Mouse (Mus musculus): ENCODE measurements around the gene Gm43518. TPM values are rescaled to one million over a fixed set of nuclear protein-coding genes. Genes with fewer than 3 reads are reported as not detected.

The Gm43518 gene
- polyA plus RNA-seq, 1 experiment, result not detected

DNA sequence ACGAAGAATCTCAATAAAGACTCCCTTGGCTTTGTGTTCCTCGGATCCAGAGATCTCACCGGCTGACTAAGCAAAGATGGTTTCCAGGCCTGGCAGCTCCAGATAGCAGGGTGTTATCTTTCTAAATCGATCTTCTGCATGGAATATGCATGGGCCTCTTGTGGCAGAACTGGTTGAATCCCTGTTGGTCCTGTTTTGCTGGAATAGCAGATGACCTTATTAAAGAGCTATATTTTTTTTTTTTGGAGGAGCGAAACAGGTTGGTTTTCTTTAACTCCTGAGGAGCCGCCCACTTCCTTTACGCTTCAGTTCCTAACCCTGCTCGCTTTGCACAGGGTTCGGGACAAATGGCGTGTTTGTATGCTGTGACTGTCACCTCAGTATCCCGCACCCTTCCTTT is 30.8 kb upstream of the Gm43518 start:
- TF ChIP-seq POLR2A (IDR thresholded peaks at IDR 0.05; ENCODE audit: borderline replicate concordance, low read depth, low read length) (no peak), CTCF (IDR thresholded peaks at IDR 0.05; ENCODE audit: low read depth, low read length) (no peak)
- H3K4me1 ChIP-seq (ENCODE audit: control insufficient read depth, insufficient read depth, low read length), result peaks cover 52% of the 10 kb centered on the region
- H3K27ac ChIP-seq (ENCODE audit: insufficient read depth, low read depth, low read length), result peak overlapping the region; percentile 89; the same call in 1 of the 2 replicates
- no peak overlapping the region for H3K4me3 ChIP-seq (ENCODE audit: insufficient read depth, low read length)

DNA sequence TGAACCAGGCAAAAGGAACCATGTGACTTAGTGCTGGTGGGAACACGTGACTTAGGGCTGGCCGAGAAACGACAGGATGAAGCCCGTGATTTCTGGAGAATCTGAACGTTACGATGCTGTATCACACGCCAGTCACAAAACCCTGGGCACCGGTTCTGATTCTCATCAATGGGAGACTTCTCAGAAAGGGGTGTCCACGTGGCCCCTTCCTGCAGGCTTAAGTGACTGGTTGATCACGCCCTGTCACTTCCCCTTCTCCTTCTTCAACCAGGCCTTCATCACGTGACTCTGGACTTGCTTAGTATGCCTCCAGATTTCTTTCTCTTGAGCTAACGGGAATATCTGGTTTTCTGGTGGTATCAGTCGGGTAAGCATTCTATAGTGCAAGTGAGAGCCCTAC is 29.9 kb upstream of the Gm43518 start:
- H3K4me1 ChIP-seq (ENCODE audit: control insufficient read depth, insufficient read depth, low read length), result peaks cover 48% of the 10 kb centered on the region
- no peak for TF ChIP-seq POLR2A (IDR thresholded peaks at IDR 0.05; ENCODE audit: borderline replicate concordance, low read depth, low read length)
- no peak overlapping the region for H3K4me3 ChIP-seq (ENCODE audit: insufficient read depth, low read length)
- H3K27ac ChIP-seq (ENCODE audit: insufficient read depth, low read depth, low read length), result peak overlapping the region; percentile 89

DNA sequence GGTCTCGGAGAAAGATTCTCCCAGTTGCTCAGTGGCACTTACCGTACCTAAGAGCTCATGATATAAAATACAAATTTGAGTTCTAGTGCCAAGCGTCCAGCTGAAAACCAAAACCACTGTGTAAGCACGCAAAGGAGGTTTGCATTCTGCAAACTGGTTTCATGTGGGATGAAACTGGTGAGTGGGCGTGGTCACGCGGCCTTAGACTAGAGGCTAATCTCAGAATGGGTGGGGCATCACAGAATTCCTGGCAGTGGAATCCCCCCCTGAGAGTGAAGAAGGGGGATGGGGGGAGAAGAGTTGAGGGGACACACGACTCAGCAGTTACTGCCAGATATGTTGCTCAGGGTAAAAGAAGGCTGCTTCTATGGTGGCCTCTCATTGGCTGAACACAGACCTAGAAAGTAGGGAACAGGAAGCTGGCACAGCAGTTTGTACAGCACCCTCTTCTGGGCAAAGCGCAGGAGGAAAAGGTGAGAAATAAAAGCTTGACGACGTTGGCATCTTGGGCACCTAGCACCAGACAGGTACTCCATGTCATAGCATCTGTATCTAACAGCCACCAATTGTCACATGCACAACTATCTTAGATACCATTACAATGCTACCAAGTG is 23.1 kb upstream of the Gm43518 start:
- Histone ChIP-seq H3K4me3 (ENCODE audit: insufficient read depth, low read length) (no peak overlapping the region), H3K4me1 (ENCODE audit: control insufficient read depth, insufficient read depth, low read length) (peaks cover 29% of the 10 kb centered on the region), H3K27ac (ENCODE audit: insufficient read depth, low read depth, low read length) (no peak overlapping the region)
- TF ChIP-seq CTCF (IDR thresholded peaks at IDR 0.05; ENCODE audit: low read depth, low read length) (no peak), POLR2A (IDR thresholded peaks at IDR 0.05; ENCODE audit: borderline replicate concordance, low read depth, low read length) (no peak)

DNA sequence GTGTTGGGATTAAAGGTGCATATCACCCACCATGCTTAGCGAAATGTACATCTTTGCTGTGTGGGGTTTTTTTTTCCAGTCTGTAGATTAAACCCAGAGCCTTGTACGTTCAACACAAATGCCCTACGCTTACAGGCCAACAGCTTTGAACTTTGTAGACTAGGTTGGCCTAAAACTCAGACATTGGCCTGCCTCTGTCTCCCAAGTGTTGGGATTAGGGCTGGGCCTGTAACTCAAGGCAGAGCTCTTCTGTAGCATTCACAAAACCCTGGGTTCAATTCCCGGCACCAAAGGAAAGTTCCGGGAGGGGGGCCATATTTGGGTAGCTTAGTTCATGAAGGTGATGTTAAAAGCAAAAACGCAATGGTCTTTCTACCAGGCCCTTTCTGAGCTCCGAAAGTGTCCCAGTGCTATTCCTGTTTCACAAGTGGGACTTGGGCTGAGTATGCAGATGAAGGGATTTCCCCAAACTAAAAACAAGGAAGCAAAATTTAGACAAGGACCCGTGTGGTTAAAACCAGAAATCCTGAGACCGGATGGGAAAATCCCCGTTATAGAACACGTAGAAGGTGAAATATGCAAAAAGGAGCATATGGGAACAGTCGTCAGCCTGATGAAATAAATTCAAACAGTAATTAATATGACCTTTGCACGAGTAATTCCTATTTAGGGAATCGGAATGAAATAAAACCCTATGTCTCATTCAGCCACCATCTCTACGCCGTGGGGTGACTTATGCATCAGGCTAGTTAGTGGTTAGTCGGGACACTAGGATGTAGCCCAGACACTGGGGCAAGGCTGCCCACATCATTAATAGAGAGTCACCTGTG is 20.9 kb upstream of the Gm43518 start:
- no peak for TF ChIP-seq POLR2A (IDR thresholded peaks at IDR 0.05; ENCODE audit: borderline replicate concordance, low read depth, low read length)
- TF ChIP-seq CTCF (IDR thresholded peaks at IDR 0.05; ENCODE audit: low read depth, low read length), result no peak
- H3K27ac ChIP-seq (ENCODE audit: insufficient read depth, low read depth, low read length), result peak overlapping the region; percentile 78
- H3K4me1 ChIP-seq (ENCODE audit: control insufficient read depth, insufficient read depth, low read length), result peaks cover 38% of the 10 kb centered on the region
- peak overlapping the region; percentile 63 for H3K4me3 ChIP-seq (ENCODE audit: insufficient read depth, low read length)

DNA sequence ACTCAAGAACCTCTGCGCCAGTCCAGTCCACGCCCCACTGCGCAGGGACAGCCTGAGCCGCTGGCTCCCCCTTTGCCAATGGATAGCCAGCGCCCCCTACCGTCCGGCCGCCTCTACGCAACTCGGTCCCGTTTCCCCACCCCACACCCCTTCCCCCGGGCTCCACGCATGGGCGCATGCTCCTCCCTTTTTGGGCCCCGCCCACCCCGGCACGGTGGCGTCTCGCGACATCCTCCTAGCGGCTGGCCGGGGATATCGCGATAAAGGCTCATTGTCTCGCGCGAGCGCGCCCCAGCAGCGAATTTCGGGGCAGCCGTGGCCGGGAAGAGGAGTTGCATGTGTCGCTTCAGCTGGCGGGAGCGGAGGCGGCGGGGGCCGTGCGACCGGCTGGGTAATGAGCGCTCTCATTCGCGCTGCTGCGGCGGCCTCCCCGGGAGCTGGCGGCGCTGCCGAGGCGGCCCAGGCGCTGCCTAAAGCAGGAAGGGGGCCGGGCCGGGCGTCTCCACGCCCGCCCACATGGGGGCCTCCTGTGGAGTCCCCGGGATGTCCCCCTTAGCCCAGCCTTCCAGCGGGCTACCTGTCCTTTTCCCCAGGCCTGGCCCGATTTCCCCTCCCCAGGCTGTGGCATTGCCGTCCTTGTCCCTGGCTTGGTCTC is 20.1 kb upstream of the Gm43518 start, which contains the start of gene Denr:
Denr (plus strand) TSS at position 200 of the 655 bp plus-strand sequence.
- Histone ChIP-seq H3K27ac (ENCODE audit: insufficient read depth, low read depth, low read length) (peak within 1 kb of the TSS; percentile 78), H3K4me1 (ENCODE audit: control insufficient read depth, insufficient read depth, low read length) (peaks cover 37% of the 10 kb centered on the region), H3K4me3 (ENCODE audit: insufficient read depth, low read length) (peak within 1 kb of the TSS; percentile 96)
- peak; percentile 76 for TF ChIP-seq CTCF (IDR thresholded peaks at IDR 0.05; ENCODE audit: low read depth, low read length)
- TF ChIP-seq POLR2A (IDR thresholded peaks at IDR 0.05; ENCODE audit: borderline replicate concordance, low read depth, low read length), result no peak

DNA sequence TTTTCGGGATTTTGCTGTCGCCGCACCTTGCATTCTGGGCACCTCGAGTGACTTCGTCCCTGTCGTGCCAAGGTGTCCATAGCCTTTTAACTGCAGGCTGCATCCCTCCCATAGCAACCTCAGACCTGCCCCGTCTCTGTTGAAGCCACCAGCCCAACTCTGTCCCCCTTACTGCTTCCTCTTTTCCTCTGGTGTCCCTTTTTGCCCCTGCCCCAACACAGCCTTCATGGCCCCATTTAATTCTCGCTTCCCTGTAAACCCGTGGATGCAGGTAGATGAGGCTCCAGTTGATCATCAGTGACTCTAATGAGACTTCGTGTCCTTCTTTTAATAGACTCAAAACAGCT is 19.6 kb upstream of the Gm43518 start:
- H3K4me1 ChIP-seq (ENCODE audit: control insufficient read depth, insufficient read depth, low read length), result peaks cover 42% of the 10 kb centered on the region
- TF ChIP-seq CTCF (IDR thresholded peaks at IDR 0.05; ENCODE audit: low read depth, low read length), result no peak
- no peak for TF ChIP-seq POLR2A (IDR thresholded peaks at IDR 0.05; ENCODE audit: borderline replicate concordance, low read depth, low read length)
- H3K27ac ChIP-seq (ENCODE audit: insufficient read depth, low read depth, low read length), result peak overlapping the region; percentile 72
- H3K4me3 ChIP-seq (ENCODE audit: insufficient read depth, low read length), result peak overlapping the region; percentile 96

DNA sequence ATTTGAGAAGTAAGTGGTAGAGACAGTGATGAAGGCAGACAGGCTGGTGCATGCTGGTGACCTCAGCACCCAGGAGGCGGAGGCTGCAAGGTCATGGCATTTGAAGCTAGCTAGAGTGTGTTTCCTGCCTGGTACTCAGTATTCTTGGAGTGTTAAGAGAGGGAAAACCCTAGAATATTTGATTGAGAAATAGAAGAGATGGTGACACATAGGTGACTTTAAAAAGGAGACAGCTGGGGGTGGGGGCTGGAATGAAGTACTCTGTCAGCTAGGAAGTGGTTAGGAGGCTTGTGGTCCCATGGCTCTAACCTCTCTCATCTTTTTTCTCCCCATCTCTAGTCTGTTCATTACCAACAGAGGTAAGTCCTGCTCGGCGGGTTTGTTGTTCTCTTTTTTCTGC is 12.4 kb upstream of the Gm43518 start:
- Histone ChIP-seq H3K4me1 (ENCODE audit: control insufficient read depth, insufficient read depth, low read length) (peaks cover 38% of the 10 kb centered on the region), H3K4me3 (ENCODE audit: insufficient read depth, low read length) (no peak overlapping the region), H3K27ac (ENCODE audit: insufficient read depth, low read depth, low read length) (no peak overlapping the region; the same call in 1 of the 2 replicates)
- TF ChIP-seq CTCF (IDR thresholded peaks at IDR 0.05; ENCODE audit: low read depth, low read length), result no peak
- no peak for TF ChIP-seq POLR2A (IDR thresholded peaks at IDR 0.05; ENCODE audit: borderline replicate concordance, low read depth, low read length)

DNA sequence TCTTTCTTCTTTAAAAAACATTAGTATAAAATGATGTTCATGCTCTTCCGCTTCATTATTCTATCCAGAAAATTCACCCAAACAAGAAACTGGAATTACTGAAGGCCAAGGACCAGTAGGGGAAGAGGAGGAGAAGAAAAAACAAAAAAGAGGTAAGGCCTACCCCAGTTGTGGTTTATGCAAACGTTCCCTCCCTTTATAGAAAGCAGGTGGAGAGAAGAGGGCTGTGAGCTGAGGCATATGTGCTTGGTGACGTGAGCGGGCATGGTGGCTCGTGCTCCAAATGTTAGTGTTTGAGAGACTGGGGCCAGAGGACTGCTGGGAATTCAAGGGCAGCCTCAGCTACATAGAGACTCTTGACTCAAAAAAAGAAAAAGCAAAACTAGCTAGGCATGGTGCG is 5.1 kb upstream of the Gm43518 start:
- no peak overlapping the region for H3K27ac ChIP-seq (ENCODE audit: insufficient read depth, low read depth, low read length)
- H3K4me1 ChIP-seq (ENCODE audit: control insufficient read depth, insufficient read depth, low read length), result no peaks in the 10 kb centered on the region
- no peak overlapping the region for H3K4me3 ChIP-seq (ENCODE audit: insufficient read depth, low read length)
- no peak for TF ChIP-seq POLR2A (IDR thresholded peaks at IDR 0.05; ENCODE audit: borderline replicate concordance, low read depth, low read length)
- TF ChIP-seq CTCF (IDR thresholded peaks at IDR 0.05; ENCODE audit: low read depth, low read length), result no peak

DNA sequence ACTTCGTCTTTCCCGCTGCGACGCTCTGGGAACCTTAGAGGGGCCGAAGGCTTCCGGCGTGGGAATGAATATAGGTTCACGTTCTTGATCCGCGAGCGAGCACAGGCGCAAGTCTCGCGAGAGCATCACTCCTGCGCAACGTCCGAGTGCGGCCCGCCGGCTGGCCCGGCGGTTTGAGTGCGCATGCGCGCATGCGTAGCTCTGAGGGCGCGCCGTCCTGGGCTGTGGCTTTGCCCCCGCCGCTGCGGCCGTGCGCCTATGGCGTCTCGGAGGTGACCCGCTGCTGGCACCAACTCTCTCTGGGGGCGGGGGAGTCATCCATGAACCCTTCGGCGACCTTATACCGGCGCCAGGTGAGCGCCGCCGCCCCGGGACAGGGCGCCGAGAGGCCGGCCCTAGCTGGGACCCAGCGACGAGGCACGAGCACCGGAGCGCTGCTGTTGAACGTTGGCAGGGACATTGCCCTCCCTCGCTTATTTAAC is 3.3 kb downstream of the Gm43518 start, which contains the start of gene Ccdc62:
Ccdc62 (plus strand) TSS at position 172 of the 482 bp plus-strand sequence.
- TF ChIP-seq CTCF (IDR thresholded peaks at IDR 0.05; ENCODE audit: low read depth, low read length) (no peak), POLR2A (IDR thresholded peaks at IDR 0.05; ENCODE audit: borderline replicate concordance, low read depth, low read length) (peak; percentile 72; the same call in 1 of the 2 replicates)
- Histone ChIP-seq H3K27ac (ENCODE audit: insufficient read depth, low read depth, low read length) (peak within 1 kb of the TSS; percentile 65), H3K4me3 (ENCODE audit: insufficient read depth, low read length) (peak within 1 kb of the TSS; percentile 82), H3K4me1 (ENCODE audit: control insufficient read depth, insufficient read depth, low read length) (no peaks in the 10 kb centered on the region)
